Mouse (Mus musculus) urinary bladder, adult 2 months (tissue): ENCODE measurements around the gene Scp2. TPM values are rescaled to one million over a fixed set of nuclear protein-coding genes. Genes with fewer than 3 reads are reported as not detected.
"Not testable (repeated sequence)": the region's sequence is repeated elsewhere in the genome, so short reads cannot be mapped to it uniquely, and the experiment has no call there.

Experiments used
- DNase-seq: peaks from one replicate; pipeline ENCODE4 v3.0.0; 2022; ENCODE audit warnings: low spot score
- polyA plus RNA-seq: library from polyadenylated mRNA; depleted of rRNA; stranded (reverse); fragments of >200 nt; gene quantifications from 2 replicates; pipeline ENCODE4 v1.2.3, GENCODE M21; 2012; rRNA removed

Gene Scp2
- polyA plus RNA-seq: 423 and 476 TPM in 2 replicates

DNA sequence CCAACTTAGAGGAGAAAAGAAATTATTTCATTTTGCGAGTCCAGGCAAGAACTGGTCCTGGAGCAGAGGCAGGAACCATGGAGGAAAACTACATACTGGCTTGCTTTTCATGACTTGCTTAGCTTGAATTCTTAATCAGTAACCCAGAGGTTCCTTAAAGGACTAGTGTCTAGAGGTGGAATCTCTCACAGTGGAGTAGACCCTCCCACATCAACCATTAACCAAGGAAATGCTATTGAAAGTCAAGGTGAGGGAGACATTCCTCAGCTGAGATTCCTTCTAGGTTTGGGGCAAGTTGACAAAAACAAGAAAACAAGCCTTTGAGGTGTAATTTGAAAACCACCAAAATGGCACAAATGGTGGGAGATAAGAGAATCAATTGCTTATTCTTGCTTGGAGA, at the start of gene Scp2:
Gene Scp2, minus strand, starts transcription at position 119 of the 400 bp plus-strand sequence.
- DNase-seq: no peak

DNA sequence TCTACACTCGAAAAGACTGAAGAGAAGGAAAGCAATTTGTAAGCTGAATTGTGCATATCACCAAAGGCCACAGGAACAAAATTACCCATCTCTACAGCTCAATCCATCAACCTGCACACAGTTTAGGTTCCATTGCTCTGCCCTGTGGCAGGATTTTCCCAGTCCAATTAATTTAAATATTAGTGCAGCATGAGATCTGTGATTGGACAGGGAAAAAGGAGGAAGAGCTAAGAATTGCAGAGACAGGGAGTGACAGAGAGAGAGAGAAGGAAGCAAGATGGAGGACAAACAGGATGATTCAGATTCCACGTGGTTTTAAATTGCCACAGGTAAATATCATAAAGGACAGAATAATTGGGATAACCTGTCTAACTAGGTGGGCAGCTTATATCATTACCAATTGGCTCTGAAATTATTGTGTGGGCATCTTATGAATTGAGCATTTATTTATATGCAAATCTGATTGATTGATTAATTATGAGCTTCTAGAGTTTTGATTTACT, 48.1 kb upstream of the Scp2 start:
- DNase-seq: no peak

DNA sequence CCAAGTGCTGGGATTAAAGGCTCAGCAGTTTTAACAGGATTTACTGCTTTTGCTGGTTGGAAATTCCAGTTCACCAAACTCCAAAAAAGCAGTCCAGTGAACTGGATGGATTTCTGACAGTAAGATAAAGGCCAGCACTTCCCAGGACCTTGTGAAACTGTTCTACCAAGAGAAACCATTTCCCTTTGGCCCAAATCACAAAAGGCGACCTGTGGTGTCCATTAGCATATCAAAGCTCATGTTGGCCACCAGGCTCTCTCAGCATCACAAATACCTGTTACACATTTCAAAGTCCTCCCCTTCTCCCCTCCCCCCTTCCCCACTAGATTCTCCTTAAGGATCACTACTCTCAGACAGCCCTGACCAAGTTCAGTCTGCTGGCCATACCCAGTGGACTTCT, 37.5 kb upstream of the Scp2 start:
- no peak for DNase-seq

- DNase-seq: no peak
Measured at GRCm38 (mm10) chr4:108168056-108168455, 23.3 kb upstream of the Scp2 start.

GRCm38 (mm10) chr4:108166874-108167273, 22.1 kb upstream of the Scp2 start:
- no peak for DNase-seq

DNA sequence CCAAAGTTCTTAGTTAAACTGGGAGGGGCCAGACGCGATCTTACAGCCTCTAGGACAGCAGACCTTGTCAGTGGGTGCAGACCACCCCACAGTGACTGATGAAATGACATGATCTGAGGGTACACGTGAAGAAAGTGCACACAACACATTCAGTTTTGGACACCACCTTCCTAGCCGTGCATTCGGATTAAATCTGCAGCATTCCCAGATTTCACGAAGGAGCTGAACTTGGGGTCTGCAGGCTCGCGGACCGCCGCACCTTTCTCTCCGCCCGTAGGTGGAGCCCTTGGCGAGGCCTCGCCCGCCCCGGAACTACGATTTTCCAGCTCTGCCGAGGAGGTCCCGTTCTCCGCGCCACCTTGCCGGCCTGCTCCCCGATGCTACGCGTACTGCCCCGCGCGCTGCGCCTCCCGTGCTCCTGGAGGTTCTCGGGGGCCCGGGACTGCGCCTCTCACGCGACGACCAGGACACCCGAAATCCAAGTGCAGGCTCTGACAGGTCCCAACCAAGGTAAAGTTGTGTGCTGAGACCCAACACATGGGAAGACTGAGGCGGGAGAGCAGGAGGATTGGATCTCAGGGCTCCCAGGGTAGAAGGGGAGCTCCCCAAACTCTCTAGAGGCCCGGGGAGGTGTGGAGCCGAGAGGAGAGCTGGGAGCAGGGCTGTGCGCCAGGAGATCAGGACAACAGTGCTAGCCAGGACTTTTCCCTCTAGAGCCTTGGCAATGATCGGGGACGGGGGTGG, 20.5 kb upstream of the Scp2 start, which contains the start of gene Echdc2:
Gene Echdc2, plus strand, starts transcription at position 286 of the 744 bp plus-strand sequence.
- DNase-seq: peak; percentile 47

GRCm38 (mm10) chr4:108163291-108163690, 18.5 kb upstream of the Scp2 start:
- DNase-seq: no peak

DNA sequence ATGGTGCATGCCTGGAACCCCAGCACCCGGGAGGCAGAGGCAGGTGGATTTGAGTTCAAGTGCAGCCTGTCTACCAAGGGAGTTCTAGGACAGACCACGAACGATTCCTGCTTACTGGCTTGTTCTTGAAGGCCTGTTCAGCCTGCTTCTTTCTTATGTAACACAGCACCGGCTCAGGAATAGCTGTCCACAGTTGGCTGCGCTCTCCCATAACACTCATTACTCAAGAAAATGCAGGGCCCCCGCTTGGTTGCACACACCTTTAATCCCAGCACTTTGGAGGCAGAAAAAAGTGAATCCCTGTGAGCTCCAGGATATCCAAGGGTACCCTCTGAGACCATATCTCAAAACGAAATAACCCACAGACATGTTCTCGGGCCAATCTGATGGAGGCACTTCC, 17.1 kb upstream of the Scp2 start:
- DNase-seq: no peak

DNA sequence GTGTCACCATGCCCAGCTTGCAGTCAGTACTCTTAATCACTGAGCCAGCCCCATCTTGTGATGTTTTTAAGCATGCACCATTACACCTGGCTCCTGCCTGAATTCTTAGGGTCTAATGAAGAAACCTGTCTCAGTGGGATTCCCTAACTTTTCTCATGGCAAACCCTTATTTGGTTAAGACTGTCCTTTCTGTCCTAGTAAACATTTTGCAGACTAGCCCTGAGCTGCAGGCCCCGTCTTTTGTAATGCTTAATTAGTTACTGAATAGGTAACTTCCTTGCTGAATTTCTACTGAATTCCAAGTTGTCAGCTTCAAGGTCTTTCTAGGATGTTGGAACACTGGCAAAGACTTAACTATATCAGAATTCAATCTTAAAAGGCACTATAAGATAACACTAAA, 10.3 kb upstream of the Scp2 start:
- not testable (repeated sequence) for DNase-seq

DNA sequence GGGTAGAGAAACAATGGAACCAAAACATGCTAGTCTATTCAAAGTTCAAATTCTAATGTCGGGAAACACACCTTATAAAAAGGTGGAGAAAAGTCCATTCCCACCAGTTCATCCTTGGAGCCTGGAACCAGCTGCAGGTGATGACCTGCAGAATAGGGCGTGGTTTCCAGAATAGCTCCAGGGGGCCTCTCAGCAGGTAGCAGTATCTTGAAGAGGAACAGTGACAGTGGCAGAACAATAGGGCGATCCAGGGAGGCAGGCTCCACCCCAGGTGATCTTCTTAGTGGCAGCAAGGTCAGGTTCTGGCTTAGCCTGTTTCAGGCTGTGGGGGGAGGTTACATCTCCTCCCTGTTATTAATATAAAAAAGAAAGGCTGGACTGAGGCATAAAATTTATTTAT, 756 bp upstream of the Scp2 start:
- DNase-seq: not testable (repeated sequence)

GRCm38 (mm10) chr4:108143778-108144177, 1.0 kb downstream of the Scp2 start:
- DNase-seq: no peak

- DNase-seq: not testable (repeated sequence)
Measured at GRCm38 (mm10) chr4:108143178-108143577, 1.6 kb downstream of the Scp2 start.

GRCm38 (mm10) chr4:108136938-108137337, 7.9 kb downstream of the Scp2 start:
- DNase-seq: no peak

GRCm38 (mm10) chr4:108130452-108130851, 14.3 kb downstream of the Scp2 start:
- DNase-seq: no peak

DNA sequence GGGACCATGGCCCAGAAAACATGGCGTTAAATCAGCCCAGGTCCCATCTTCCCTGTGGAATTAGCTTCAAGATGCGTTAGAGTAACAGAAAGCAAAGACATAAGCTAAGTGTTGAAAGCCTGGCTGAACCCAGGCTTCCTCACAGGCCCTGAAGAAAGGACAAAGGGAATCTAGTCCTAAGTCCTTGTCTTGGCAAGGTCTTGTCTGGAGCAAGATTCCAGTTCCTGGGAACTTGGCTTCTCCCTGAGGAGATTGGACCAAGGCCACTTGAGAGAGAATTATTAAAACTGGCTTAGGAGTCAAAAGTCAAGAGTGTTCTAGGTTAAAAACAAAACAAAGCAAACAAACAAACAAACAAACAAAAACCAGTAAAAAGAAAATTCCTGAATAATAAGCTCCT, 16.5 kb downstream of the Scp2 start:
- no peak for DNase-seq

DNA sequence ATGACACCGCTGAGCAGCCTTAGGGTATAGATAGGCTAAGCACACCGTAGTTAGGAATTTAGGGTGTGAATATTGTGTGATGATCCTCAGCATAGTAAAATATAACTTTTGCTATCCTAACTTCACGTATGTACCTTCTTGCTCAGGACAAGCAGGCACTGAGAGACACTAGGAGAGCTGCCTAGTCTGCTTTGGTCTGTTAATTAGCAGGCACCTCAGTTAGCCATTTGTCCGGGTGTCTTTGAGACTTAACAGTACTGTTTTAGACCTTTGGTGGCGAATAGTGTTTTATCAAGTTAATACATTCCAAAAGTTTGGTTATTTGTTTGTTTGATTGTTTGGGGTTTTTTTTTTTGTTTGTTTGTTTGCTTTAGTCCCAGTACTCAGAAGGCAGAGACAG, 17.3 kb downstream of the Scp2 start:
- DNase-seq: no peak

DNA sequence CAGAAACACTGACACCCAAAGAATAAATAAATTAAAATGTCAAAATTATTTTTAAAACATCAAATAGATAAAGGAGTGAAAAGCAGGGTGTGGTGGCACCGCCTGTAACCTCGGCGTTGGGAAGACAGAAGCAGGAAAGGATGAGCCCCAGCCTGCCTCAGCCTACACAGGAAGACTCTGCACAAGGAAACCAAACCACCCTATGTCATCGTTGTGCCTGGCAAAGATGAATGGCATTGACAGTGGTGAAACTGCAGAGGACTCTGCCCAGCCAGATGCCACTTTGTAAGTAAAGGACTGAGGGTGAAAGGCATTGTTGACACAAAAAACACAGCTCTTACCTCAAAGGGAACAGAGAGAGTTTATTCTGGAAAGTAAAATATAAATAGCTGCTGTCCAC, 18.5 kb downstream of the Scp2 start:
- no peak for DNase-seq

DNA sequence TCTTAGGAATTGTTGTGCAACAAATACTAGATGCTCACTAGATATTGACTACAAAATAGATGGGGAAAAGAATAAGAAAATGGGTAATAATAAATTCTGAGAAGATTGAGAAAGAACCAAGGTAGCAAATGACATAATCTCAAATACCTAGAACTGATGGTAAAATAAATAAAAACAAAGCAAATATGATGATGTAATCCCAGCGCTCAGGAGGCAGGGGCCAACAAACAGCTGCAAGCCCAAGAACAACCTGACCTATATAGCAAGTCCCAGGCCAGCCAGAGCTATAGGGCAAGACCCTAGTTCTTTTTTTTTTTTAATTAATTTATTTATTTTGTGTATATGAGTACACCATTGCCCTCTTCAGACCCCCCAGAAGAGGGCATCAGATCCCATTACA, 20.7 kb downstream of the Scp2 start:
- no peak for DNase-seq

- DNase-seq: peak; percentile 85
Measured at GRCm38 (mm10) chr4:108117924-108118876, 26.6 kb downstream of the Scp2 start.

DNA sequence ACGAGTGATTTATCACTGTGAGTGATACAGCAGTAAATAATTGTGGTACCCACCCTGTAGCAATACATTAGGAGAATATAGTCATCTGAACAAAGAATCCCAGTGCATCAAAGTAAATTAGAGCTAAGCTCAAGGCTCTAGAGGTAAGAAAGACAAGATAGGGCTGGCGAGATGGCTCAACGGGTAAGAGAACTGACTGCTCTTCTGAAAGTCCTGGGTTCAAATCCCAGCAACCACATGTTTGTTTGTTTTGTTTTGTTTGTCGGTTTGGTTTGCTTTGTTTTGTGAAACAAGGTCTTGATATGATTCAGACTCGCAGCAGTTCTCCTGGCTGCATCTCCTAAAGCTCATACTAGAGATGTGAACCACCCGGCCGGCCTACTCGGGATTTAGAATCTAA, 27.3 kb downstream of the Scp2 start:
- DNase-seq: no peak

- no peak for DNase-seq
Measured at GRCm38 (mm10) chr4:108116466-108116865, 28.3 kb downstream of the Scp2 start.

- no peak for DNase-seq
Measured at GRCm38 (mm10) chr4:108110706-108111105, 34.1 kb downstream of the Scp2 start.

GRCm38 (mm10) chr4:108109728-108110127, 35.1 kb downstream of the Scp2 start:
- DNase-seq: no peak
